Mouse (Mus musculus) midbrain, postnatal 0 days (tissue): ENCODE results near the gene Bcorl1. TPM values are rescaled to one million over a fixed set of nuclear protein-coding genes. Genes with fewer than 3 reads are reported as not detected.

ENCODE experiments used
- ATAC-seq: fragments of 200-750 bp; cut with Nextera tagmentation; 2 replicates; pipeline ENCODE4 v1.8.0; 2017; ENCODE audit warnings: moderate number of reproducible peaks, mild to moderate bottlenecking, moderate TSS enrichment, moderate library complexity; ENCODE audit not compliant: low FRiP score
- DNase-seq: peaks from one replicate; pipeline ENCODE4 v3.0.0-alpha.2; 2015; ENCODE audit warnings: low spot score
- H3K27ac ChIP-seq: fragments of 300-500 bp; sonication (generic); 2 replicates; pipeline ENCODE4 v1.5.1; 2014; ENCODE audit warnings: low read depth, mild to moderate bottlenecking, low read length, mixed read lengths
- H3K27me3 ChIP-seq: fragments of 300-500 bp; sonication (generic); 2 replicates; pipeline ENCODE4 v1.6.1; 2014; ENCODE audit warnings: low read length, control low read depth, mixed read lengths; ENCODE audit not compliant: insufficient read depth
- H3K36me3 ChIP-seq: fragments of 300-500 bp; sonication (generic); 2 replicates; pipeline ENCODE4 v1.6.1; 2014; ENCODE audit warnings: low read length, control low read depth, mixed read lengths; ENCODE audit not compliant: insufficient read depth
- H3K4me1 ChIP-seq: fragments of 300-500 bp; sonication (generic); 2 replicates; pipeline ENCODE4 v1.6.1; 2014; ENCODE audit warnings: mild to moderate bottlenecking, control low read depth, antibody characterized with exemption, low read length, mixed read lengths; ENCODE audit not compliant: insufficient read depth
- H3K4me2 ChIP-seq: fragments of 300-500 bp; sonication (generic); 2 replicates; pipeline ENCODE4 v1.6.1; 2014; ENCODE audit warnings: low read depth, mild to moderate bottlenecking, low read length, mixed read lengths; ENCODE audit not compliant: poor library complexity, severe bottlenecking
- H3K4me3 ChIP-seq: fragments of 300-500 bp; sonication (generic); 2 replicates; pipeline ENCODE4 v1.5.1; 2014; ENCODE audit warnings: low read depth, mild to moderate bottlenecking, low read length, moderate library complexity
- H3K9ac ChIP-seq: fragments of 300-500 bp; sonication (generic); replicated peaks from 2 replicates; pipeline ENCODE4 v1.6.1; 2014; ENCODE audit warnings: mild to moderate bottlenecking, low read length, moderate library complexity, mixed read lengths; ENCODE audit not compliant: poor library complexity, severe bottlenecking
- H3K9me3 ChIP-seq: fragments of 300-500 bp; sonication (generic); 2 replicates; pipeline ENCODE4 v1.6.1; 2016; ENCODE audit warnings: low read length, control low read depth
- CTCF ChIP-seq: IDR thresholded peaks from 2 replicates; pipeline ENCODE4 v1.5.1; 2016; ENCODE audit warnings: antibody characterized with exemption, mild to moderate bottlenecking
- WGBS: fragments of 180-500 bp; shearing (Covaris S2); extraction: QIAGEN DNeasy Blood & Tissue Kit; methylation state at CpG from one replicate; pipeline ENCODE4 v1.1.7; 2014; 5-methylcytosine and 5-hydroxymethylcytosine counted together
- polyA plus RNA-seq: library from polyadenylated mRNA; unstranded; fragments of >200 nt; fragmentation: Nextera tagmentation; extraction: Ambion mirVana; gene quantifications from 2 replicates; pipeline ENCODE4 v1.2.1, GENCODE M21; 2015
- total RNA-seq: library from RNA; depleted of rRNA; stranded (reverse); fragments of >200 nt; gene quantifications from 2 replicates; pipeline ENCODE4 v1.2.3, GENCODE M21; 2014

Bcorl1 gene
- total and polyA plus RNA-seq, 2 experiments from 2014 or later, result 4.7 to 13.5 TPM

GRCm38 (mm10) chrX:48317444-48317843, 23.7 kb upstream of the Bcorl1 start:
- H3K36me3 ChIP-seq, result no peaks in the 10 kb centered on the region
- peaks cover 4% of the 10 kb centered on the region; the same call in 1 of the 2 replicates for H3K4me1 ChIP-seq
- H3K9ac ChIP-seq, result no peak overlapping the region
- H3K27ac ChIP-seq, result no peak overlapping the region
- peaks cover 4% of the 10 kb centered on the region; the same call in 1 of the 2 replicates for H3K27me3 ChIP-seq
- 71% methylated on average over 3 of the region's 3 CpGs for WGBS
- DNase-seq, result no peak
- H3K9me3 ChIP-seq, result no peaks in the 10 kb centered on the region
- ATAC-seq, result no peak
- H3K4me2 ChIP-seq, result no peak overlapping the region
- no peak overlapping the region for H3K4me3 ChIP-seq
- TF ChIP-seq CTCF, result no peak

- H3K4me2 ChIP-seq, result no peak overlapping the region
- H3K27ac ChIP-seq, result no peak overlapping the region
- 35% methylated on average over 9 of the region's 9 CpGs for WGBS
- H3K36me3 ChIP-seq, result no peaks in the 10 kb centered on the region
- no peak for DNase-seq
- H3K9ac ChIP-seq, result no peak overlapping the region
- H3K4me1 ChIP-seq, result peaks cover 4% of the 10 kb centered on the region; the same call in 1 of the 2 replicates
- H3K27me3 ChIP-seq, result peaks cover 4% of the 10 kb centered on the region; the same call in 1 of the 2 replicates
- no peak for TF ChIP-seq CTCF
- H3K4me3 ChIP-seq, result no peak overlapping the region
- ATAC-seq, result no peak
- H3K9me3 ChIP-seq, result no peaks in the 10 kb centered on the region
Measured at GRCm38 (mm10) chrX:48318194-48318593, 23.0 kb upstream of the Bcorl1 start.

GRCm38 (mm10) chrX:48340441-48341049, 613 bp upstream of the Bcorl1 start:
- no peak for ATAC-seq
- TF ChIP-seq CTCF, result no peak
- Histone ChIP-seq H3K36me3 (no peaks in the 10 kb centered on the region), H3K4me2 (peak overlapping the region; percentile 76), H3K4me1 (no peaks in the 10 kb centered on the region), H3K9me3 (no peaks in the 10 kb centered on the region), H3K27me3 (no peaks in the 10 kb centered on the region), H3K4me3 (peak overlapping the region; percentile 43), H3K27ac (no peak overlapping the region), H3K9ac (no peak overlapping the region)
- 14% methylated on average over 20 of the region's 35 CpGs for WGBS
- DNase-seq, result no peak

GRCm38 (mm10) chrX:48341621-48342161, 533 bp downstream of the Bcorl1 start:
- peak overlapping the region; percentile 43 for H3K4me3 ChIP-seq
- no peaks in the 10 kb centered on the region for H3K4me1 ChIP-seq
- no peak overlapping the region for H3K27ac ChIP-seq
- H3K27me3 ChIP-seq, result no peaks in the 10 kb centered on the region
- no peaks in the 10 kb centered on the region for H3K9me3 ChIP-seq
- TF ChIP-seq CTCF, result no peak
- 29% methylated on average over 27 of the region's 73 CpGs for WGBS
- H3K36me3 ChIP-seq, result no peaks in the 10 kb centered on the region
- H3K9ac ChIP-seq, result peak overlapping the region; percentile 51; the same call in 1 of the 2 replicates
- peak; percentile 3 for DNase-seq
- no peak for ATAC-seq
- H3K4me2 ChIP-seq, result peak overlapping the region; percentile 76

GRCm38 (mm10) chrX:48342731-48343130, 1.6 kb downstream of the Bcorl1 start:
- 15% methylated on average over 15 of the region's 16 CpGs for WGBS
- ATAC-seq (no peak), DNase-seq (no peak)
- Histone ChIP-seq H3K27ac (no peak overlapping the region), H3K4me1 (no peaks in the 10 kb centered on the region), H3K27me3 (no peaks in the 10 kb centered on the region), H3K9ac (no peak overlapping the region), H3K9me3 (no peaks in the 10 kb centered on the region), H3K4me3 (peak overlapping the region; percentile 59; the same call in 1 of the 2 replicates), H3K4me2 (peak overlapping the region; percentile 76), H3K36me3 (no peaks in the 10 kb centered on the region)
- no peak for TF ChIP-seq CTCF

- WGBS, result 15% methylated on average over 32 of the region's 36 CpGs
- ATAC-seq, result peak; percentile 93
- peak overlapping the region; percentile 76 for H3K4me2 ChIP-seq
Measured at GRCm38 (mm10) chrX:48343461-48343952, 2.3 kb downstream of the Bcorl1 start.

More at GRCm38 (mm10) chrX:48343461-48343952, 2.3 kb downstream of the Bcorl1 start:
- Histone ChIP-seq H3K36me3 (no peaks in the 10 kb centered on the region), H3K4me3 (peak overlapping the region; percentile 59), H3K9ac (peak overlapping the region; percentile 61; the same call in 1 of the 2 replicates), H3K27ac (peak overlapping the region; percentile 74), H3K9me3 (no peaks in the 10 kb centered on the region), H3K4me1 (no peaks in the 10 kb centered on the region), H3K27me3 (no peaks in the 10 kb centered on the region)
- peak; percentile 29 for TF ChIP-seq CTCF
- peak; percentile 94 for DNase-seq
